Comparison of ENCODE assay signal across 8 mouse cellular contexts in genomic region chr3:101599920-101600741, GRCm38 (mm10). TPM values are rescaled to one million over a fixed set of nuclear protein-coding genes. Genes with fewer than 3 reads are reported as not detected.
DNase-seq lines count a peak whose midpoint lies in the region; ATAC-seq and TF ChIP-seq lines count a peak whose summit lies in the region.

No protein-coding gene starts in this region.

- H3K36me3 ChIP-seq in kidney, adult 2 months (ENCODE audit: control insufficient read depth, insufficient read depth, low read length) = peaks cover 18% of the 10 kb centered on the region
- no peaks in the 10 kb centered on the region for H3K36me3 ChIP-seq in hindbrain, postnatal 0 days (ENCODE audit: insufficient read depth, low read length)
- no peaks in the 10 kb centered on the region for H3K36me3 ChIP-seq in midbrain, postnatal 0 days (ENCODE audit: insufficient read depth, low read length)

- H3K4me1 ChIP-seq in kidney, adult 2 months (ENCODE audit: control insufficient read depth, insufficient read depth, low read length) = peaks cover 29% of the 10 kb centered on the region
- H3K4me1 ChIP-seq in hindbrain, postnatal 0 days (ENCODE audit: insufficient read depth, low read length) = peaks cover 52% of the 10 kb centered on the region
- H3K4me1 ChIP-seq in midbrain, postnatal 0 days (ENCODE audit: insufficient read depth, low read length) = peaks cover 26% of the 10 kb centered on the region

- peak overlapping the region; percentile 95 for H3K27ac ChIP-seq in kidney, adult 2 months (ENCODE audit: insufficient read depth, low read depth, low read length)
- no peak overlapping the region for H3K27ac ChIP-seq in hindbrain, postnatal 0 days
- no peak overlapping the region for H3K27ac ChIP-seq in midbrain, postnatal 0 days (ENCODE audit: low read depth, low read length)

- H3K9me3 ChIP-seq in hindbrain, postnatal 0 days (ENCODE audit: low read length) = no peaks in the 10 kb centered on the region
- no peaks in the 10 kb centered on the region for H3K9me3 ChIP-seq in midbrain, postnatal 0 days (ENCODE audit: low read length)

- peak overlapping the region; percentile 68 for H3K4me2 ChIP-seq in hindbrain, postnatal 0 days (ENCODE audit: low read depth, low read length)
- peak overlapping the region; percentile 83 for H3K4me2 ChIP-seq in midbrain, postnatal 0 days (ENCODE audit: low read depth, low read length, poor library complexity, severe bottlenecking)

- H3K27me3 ChIP-seq in kidney, adult 2 months (replicated peaks; ENCODE audit: control insufficient read depth, insufficient read depth, low read length) = no peaks in the 10 kb centered on the region
- no peaks in the 10 kb centered on the region for H3K27me3 ChIP-seq in hindbrain, postnatal 0 days (ENCODE audit: insufficient read depth, low read length)
- H3K27me3 ChIP-seq in midbrain, postnatal 0 days (ENCODE audit: insufficient read depth, low read length) = no peaks in the 10 kb centered on the region

- ATAC-seq in hindbrain, postnatal 0 days = no peak
- ATAC-seq in midbrain, postnatal 0 days (ENCODE audit: low FRiP score) = no peak
- no peak for ATAC-seq in erythroid progenitor cell, adult 5-6 weeks (replicated peaks; ENCODE audit: low FRiP score, poor library complexity, severe bottlenecking)

- TF ChIP-seq CTCF in kidney, adult 2 months (conservative IDR thresholded peaks at IDR 0.05; ENCODE audit: insufficient read depth, insufficient read length, low read depth, low read length) = no peak
- no peak for TF ChIP-seq CTCF in hindbrain, postnatal 0 days (IDR thresholded peaks at IDR 0.05; ENCODE audit: low read depth)
- no peak for TF ChIP-seq CTCF in midbrain, postnatal 0 days (IDR thresholded peaks at IDR 0.05)

- 6% methylated on average over 4 of the region's 4 CpGs for WGBS in kidney, adult 2 months
- WGBS in hindbrain, postnatal 0 days = 17% methylated on average over 4 of the region's 4 CpGs
- 16% methylated on average over 4 of the region's 4 CpGs for WGBS in midbrain, postnatal 0 days

- H3K4me3 ChIP-seq in kidney, adult 2 months (ENCODE audit: insufficient read depth, low read depth, low read length) = peak overlapping the region; percentile 66
- no peak overlapping the region for H3K4me3 ChIP-seq in hindbrain, postnatal 0 days (ENCODE audit: low read length)
- H3K4me3 ChIP-seq in midbrain, postnatal 0 days (ENCODE audit: low read depth, low read length) = no peak overlapping the region

- no peak overlapping the region for H3K9ac ChIP-seq in hindbrain, postnatal 0 days (replicated peaks; ENCODE audit: low read length)
- no peak overlapping the region for H3K9ac ChIP-seq in midbrain, postnatal 0 days (replicated peaks; ENCODE audit: low read length, poor library complexity, severe bottlenecking)

- TF ChIP-seq POLR2A in kidney, adult 2 months (IDR thresholded peaks at IDR 0.05; ENCODE audit: low read depth, low read length) = no peak

- DNase-seq in kidney, adult 2 months = peak; percentile 37
- DNase-seq in kidney, postnatal 14 days = no peak
- peak; percentile 50 for DNase-seq in adipocyte (ENCODE audit: low spot score)
- peak; percentile 21 for DNase-seq in hindbrain, postnatal 0 days (ENCODE audit: low spot score)
- no peak for DNase-seq in midbrain, postnatal 0 days (ENCODE audit: low spot score)
- no peak for DNase-seq in thymus, postnatal 25 days
- no peak for DNase-seq in layer of hippocampus, adult 9-11 months

RNA-seq across cellular contexts. Expression of gene Atp1a1, which starts 4.4 kb away (rescaled TPM):
- polyA plus RNA-seq in kidney, adult 2 months (2012; rRNA removed) = 2,267 and 2,428 TPM in 2 replicates
- total RNA-seq in hindbrain, postnatal 0 days (2014; rRNA removed) = 244 and 264 TPM in 2 replicates
- 66.3 and 66.4 TPM in 2 replicates for polyA plus RNA-seq in hindbrain, postnatal 0 days (2015; fragmentation: Nextera tagmentation; extraction: Ambion mirVana)
- total RNA-seq in midbrain, postnatal 0 days (2014; rRNA removed) = 211 and 235 TPM in 2 replicates
- polyA plus RNA-seq in midbrain, postnatal 0 days (2015; fragmentation: Nextera tagmentation; extraction: Ambion mirVana) = 54.7 and 56.7 TPM in 2 replicates
- total RNA-seq in erythroid progenitor cell, adult 5-6 weeks (2015; ENCODE audit: low replicate concordance) = 54.1 and 59.9 TPM in 2 replicates
- total RNA-seq in erythroid progenitor cell, adult 5-6 weeks (2017; ENCODE audit: low replicate concordance) = 55.7 and 67.4 TPM in 2 replicates

Comparison
In these comparisons a context has a peak if more than half of its experiments do, and no peak if none do; other contexts are left out.
1. DNase-seq: peak in kidney, adult 2 months (single experiment), adipocyte (single experiment) and hindbrain, postnatal 0 days (single experiment); none in kidney, postnatal 14 days (single experiment), midbrain, postnatal 0 days (single experiment), thymus, postnatal 25 days (single experiment) and layer of hippocampus, adult 9-11 months (single experiment).